Mouse (Mus musculus) retina, postnatal 7 days (tissue): ENCODE data around the gene Fbxl12.

Experiments
- DNase-seq: peaks from one replicate; pipeline ENCODE4 v3.0.0-alpha.2; 2012; ENCODE audit warnings: low read depth, low spot score

Fbxl12 gene

GRCm38 (mm10) chr9:20571060-20571459, 73.5 kb downstream of the Fbxl12 start:
- no peak for DNase-seq
